Mouse (Mus musculus): ENCODE results near the gene Tdgf1. TPM values are rescaled to one million over a fixed set of nuclear protein-coding genes. Genes with fewer than 3 reads are reported as not detected.

The Tdgf1 gene
- 0.43 TPM in 1 of 2 replicates, not detected in the other for polyA plus RNA-seq (2012; rRNA removed)

GRCm38 (mm10) chr9:110945926-110946325, at the start of gene Tdgf1:
Gene Tdgf1, minus strand, starts transcription at chr9:110946158.
- DNase-seq (ENCODE audit: low read depth): no peak

- peak; percentile 74 for DNase-seq (ENCODE audit: low read depth)
These were observed 48.8 kb upstream of the Tdgf1 start for GRCm38 (mm10) chr9:110994716-110995172.

GRCm38 (mm10) chr9:110993281-110993709, 47.3 kb upstream of the Tdgf1 start:
- no peak for DNase-seq (ENCODE audit: low read depth)

- DNase-seq (ENCODE audit: low read depth): no peak
These were observed 44.2 kb upstream of the Tdgf1 start, which contains the start of gene Rtp3 for GRCm38 (mm10) chr9:110990204-110990603. Gene Rtp3, minus strand, starts transcription at chr9:110990583.

- DNase-seq (ENCODE audit: low read depth): no peak
These were observed 43.6 kb upstream of the Tdgf1 start for GRCm38 (mm10) chr9:110989543-110989942.

GRCm38 (mm10) chr9:110989141-110989540, 43.2 kb upstream of the Tdgf1 start:
- no peak for DNase-seq (ENCODE audit: low read depth)

- no peak for DNase-seq (ENCODE audit: low read depth)
These were observed 42.1 kb upstream of the Tdgf1 start for GRCm38 (mm10) chr9:110988078-110988477.

GRCm38 (mm10) chr9:110987331-110987730, 41.4 kb upstream of the Tdgf1 start:
- DNase-seq (ENCODE audit: low read depth): no peak

- no peak for DNase-seq (ENCODE audit: low read depth)
These were observed 40.0 kb upstream of the Tdgf1 start for GRCm38 (mm10) chr9:110985951-110986350.

- no peak for DNase-seq (ENCODE audit: low read depth)
These were observed 39.6 kb upstream of the Tdgf1 start for GRCm38 (mm10) chr9:110985541-110985940.

- no peak for DNase-seq (ENCODE audit: low read depth)
These were observed 38.1 kb upstream of the Tdgf1 start for GRCm38 (mm10) chr9:110984096-110984495.

- no peak for DNase-seq (ENCODE audit: low read depth)
These were observed 36.4 kb upstream of the Tdgf1 start for GRCm38 (mm10) chr9:110982351-110982750.

- no peak for DNase-seq (ENCODE audit: low read depth)
These were observed 33.5 kb upstream of the Tdgf1 start for GRCm38 (mm10) chr9:110979411-110979810.

GRCm38 (mm10) chr9:110965910-110966231, 19.9 kb upstream of the Tdgf1 start:
- no peak for DNase-seq (ENCODE audit: low read depth)

- DNase-seq (ENCODE audit: low read depth): no peak
These were observed 19.3 kb upstream of the Tdgf1 start for GRCm38 (mm10) chr9:110965062-110965909.

- DNase-seq (ENCODE audit: low read depth): no peak
These were observed 17.7 kb upstream of the Tdgf1 start for GRCm38 (mm10) chr9:110963566-110964115.

GRCm38 (mm10) chr9:110961386-110961785, 15.4 kb upstream of the Tdgf1 start:
- no peak for DNase-seq (ENCODE audit: low read depth)

GRCm38 (mm10) chr9:110960230-110961149, 14.5 kb upstream of the Tdgf1 start:
- no peak for DNase-seq (ENCODE audit: low read depth)

- no peak for DNase-seq (ENCODE audit: low read depth)
These were observed 13.7 kb upstream of the Tdgf1 start for GRCm38 (mm10) chr9:110959669-110960068.

- DNase-seq (ENCODE audit: low read depth): no peak
These were observed 10.0 kb upstream of the Tdgf1 start for GRCm38 (mm10) chr9:110955962-110956361.

- no peak for DNase-seq (ENCODE audit: low read depth)
These were observed 8.9 kb upstream of the Tdgf1 start for GRCm38 (mm10) chr9:110954681-110955445.
